Mouse (Mus musculus): ENCODE results near the gene Crim1.
A peak's percentile ranks its signal among the peaks of the same experiment; 100 is the strongest.

The Crim1 gene

DNA sequence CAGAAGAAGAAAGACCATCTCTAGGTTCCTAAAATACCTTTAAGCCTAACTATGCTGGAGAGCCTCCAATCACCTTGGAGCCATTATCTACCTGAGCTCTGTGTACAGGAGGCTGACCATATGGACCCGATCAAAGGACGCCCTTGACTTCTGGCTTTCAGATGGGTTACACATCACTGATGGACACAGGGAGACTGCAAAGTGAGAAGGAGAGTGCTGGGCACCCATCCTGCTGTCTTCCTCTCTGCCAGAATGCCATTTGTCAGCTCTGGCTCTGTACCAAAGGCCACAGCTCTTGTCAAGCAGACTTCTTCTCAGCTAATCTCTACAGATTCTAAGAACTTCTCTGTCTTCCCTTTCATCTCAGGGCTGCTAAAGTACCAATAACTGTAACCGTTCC, 205.3 kb downstream of the Crim1 start:
- peak in 1 of 2 experiments; percentile 79 for DNase-seq (ENCODE audit: inconsistent age in 2 of 2, low spot score in 1 of 2)

GRCm38 (mm10) chr17:78406854-78407253, 206.8 kb downstream of the Crim1 start:
- DNase-seq (ENCODE audit: inconsistent age in 2 of 2, low spot score in 1 of 2) = no peak

GRCm38 (mm10) chr17:78407581-78407980, 207.5 kb downstream of the Crim1 start:
- DNase-seq (ENCODE audit: inconsistent age in 2 of 2, low spot score in 1 of 2) = peak; percentile 49 to 86

GRCm38 (mm10) chr17:78408386-78408785, 208.3 kb downstream of the Crim1 start:
- no peak for DNase-seq (ENCODE audit: inconsistent age in 2 of 2, low spot score in 1 of 2)

DNA sequence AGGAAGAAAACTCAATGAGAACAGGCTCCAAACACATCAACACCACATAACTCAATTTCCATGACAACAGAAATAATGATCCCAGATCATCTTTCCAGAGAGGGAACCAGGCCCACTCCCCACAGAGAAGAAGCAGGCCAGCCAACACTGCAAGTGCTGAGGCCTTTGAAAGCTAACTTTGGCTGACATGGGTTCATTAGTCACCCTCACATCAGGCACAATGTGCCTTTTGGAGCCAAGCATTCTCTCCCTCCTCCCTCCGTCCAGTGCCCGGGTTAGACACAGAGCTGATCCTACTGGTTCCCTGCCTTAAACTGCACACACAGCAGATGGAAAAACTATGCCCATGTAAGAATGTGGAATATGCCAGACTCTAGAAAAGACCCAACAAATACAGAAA, 209.9 kb downstream of the Crim1 start:
- peak in 1 of 2 experiments; percentile 24 for DNase-seq (ENCODE audit: inconsistent age in 2 of 2, low spot score in 1 of 2)

DNA sequence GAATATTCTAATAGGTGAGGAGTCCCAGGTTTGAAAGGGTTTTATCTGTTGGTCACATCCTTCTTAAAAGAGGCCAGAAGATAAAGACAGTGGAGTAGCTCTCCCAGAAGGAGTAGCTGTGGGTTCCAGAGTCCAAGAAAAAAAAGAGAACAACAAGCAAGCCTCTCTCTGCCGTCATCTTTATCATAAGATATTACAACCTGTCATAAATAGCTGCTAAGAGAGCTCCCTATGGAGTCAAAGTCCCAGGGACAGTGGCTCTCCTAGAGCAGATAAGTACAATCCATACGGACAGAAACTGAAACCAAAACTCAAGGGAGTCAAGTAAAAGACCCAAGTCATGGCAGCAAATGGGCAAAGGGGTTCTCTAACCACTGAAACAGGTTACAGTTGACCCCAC, 215.2 kb downstream of the Crim1 start:
- DNase-seq (ENCODE audit: inconsistent age in 2 of 2, low spot score in 1 of 2) = no peak

GRCm38 (mm10) chr17:78417381-78418281, 217.6 kb downstream of the Crim1 start, which contains the start of gene Fez2:
TSS of gene Fez2 (minus strand) at chr17:78418152.
- peak; percentile 96 to 99 for DNase-seq (ENCODE audit: inconsistent age in 2 of 2, low spot score in 1 of 2)

GRCm38 (mm10) chr17:78419216-78419615, 219.2 kb downstream of the Crim1 start:
- peak in 1 of 2 experiments; percentile 20 for DNase-seq (ENCODE audit: inconsistent age in 2 of 2, low spot score in 1 of 2)

GRCm38 (mm10) chr17:78425026-78425425, 225.0 kb downstream of the Crim1 start:
- DNase-seq (ENCODE audit: inconsistent age in 2 of 2, low spot score in 1 of 2) = peak in 1 of 2 experiments; percentile 74

Data from adrenal gland, adult (tissue).